Mouse (Mus musculus): ENCODE measurements at regions not wholly inside any gene's neighbourhood (a gene's known extent, or its start where the extent isn't known, plus 50 kb on each side); places are given as distances from the start of the nearest gene placed in this dataset.
A peak's percentile ranks its signal among the peaks of the same experiment; 100 is the strongest.

DNA sequence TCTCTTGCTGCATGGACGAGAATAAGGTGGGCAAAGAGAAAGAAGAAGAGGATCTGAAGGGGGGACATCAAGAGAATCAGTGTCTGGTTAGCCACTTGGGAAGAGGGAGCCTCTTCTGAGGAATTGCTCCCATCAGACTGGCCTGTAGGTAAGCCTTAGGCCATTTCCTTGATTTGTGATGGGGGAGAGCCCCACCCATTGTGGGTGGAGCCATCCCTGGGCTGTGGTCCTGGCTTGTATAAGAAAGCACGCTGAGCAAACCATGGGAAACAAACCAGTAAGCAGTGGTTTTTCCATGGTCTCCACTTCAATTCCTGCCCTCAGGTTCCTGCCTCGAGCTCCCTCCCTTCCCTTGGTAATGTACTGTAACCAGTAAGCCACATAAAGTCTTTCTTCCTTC, 57.7 kb upstream of the Sez6l start:
- intact Hi-C loops (cut with DNase I), result no loop called here
- no peak for DNase-seq

DNA sequence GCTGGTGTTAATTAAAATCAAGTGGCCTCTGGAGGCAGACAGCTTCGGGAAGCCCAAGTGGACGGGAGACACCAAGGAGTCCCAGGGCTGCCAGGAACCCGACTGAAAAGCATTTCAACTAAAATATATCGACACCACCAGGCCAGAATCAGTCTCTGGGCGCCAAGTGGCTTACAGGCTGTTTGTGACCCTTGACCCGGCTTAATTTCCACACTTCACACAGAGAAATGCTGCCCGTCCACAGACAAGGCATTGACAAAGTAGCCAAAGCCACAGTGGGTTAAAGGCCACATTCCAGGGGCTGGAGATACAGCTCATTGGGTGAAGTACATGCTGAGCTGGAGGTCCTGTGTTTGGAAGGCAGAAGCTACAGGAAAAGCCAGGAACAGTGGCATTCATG, 54.8 kb upstream of the Sez6l start:
- intact Hi-C loops (cut with DNase I), result no loop called here
- DNase-seq, result no peak

DNA sequence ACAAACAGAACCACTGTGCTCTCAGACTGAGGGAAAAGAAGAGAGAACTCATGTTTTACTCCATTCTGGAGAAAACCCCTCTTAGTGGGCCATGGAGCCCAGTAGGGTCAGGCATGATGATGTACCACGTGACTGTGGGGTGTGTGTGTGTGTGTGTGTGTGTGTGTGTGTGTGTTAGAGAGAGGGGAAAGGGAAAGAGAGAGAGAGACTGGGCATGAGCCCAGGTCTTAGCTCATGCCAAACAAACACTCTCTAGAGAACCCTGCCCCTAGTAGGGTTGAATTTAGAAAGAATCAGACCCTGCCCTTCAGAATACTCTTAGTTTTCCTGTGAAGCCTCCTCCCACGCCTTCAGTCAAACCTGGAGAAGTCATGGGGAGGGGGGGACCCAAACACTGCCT, 52.7 kb upstream of the Sez6l start:
- intact Hi-C loops (cut with DNase I), result no loop called here
- DNase-seq, result peak in 1 of 2 experiments; percentile 29

DNA sequence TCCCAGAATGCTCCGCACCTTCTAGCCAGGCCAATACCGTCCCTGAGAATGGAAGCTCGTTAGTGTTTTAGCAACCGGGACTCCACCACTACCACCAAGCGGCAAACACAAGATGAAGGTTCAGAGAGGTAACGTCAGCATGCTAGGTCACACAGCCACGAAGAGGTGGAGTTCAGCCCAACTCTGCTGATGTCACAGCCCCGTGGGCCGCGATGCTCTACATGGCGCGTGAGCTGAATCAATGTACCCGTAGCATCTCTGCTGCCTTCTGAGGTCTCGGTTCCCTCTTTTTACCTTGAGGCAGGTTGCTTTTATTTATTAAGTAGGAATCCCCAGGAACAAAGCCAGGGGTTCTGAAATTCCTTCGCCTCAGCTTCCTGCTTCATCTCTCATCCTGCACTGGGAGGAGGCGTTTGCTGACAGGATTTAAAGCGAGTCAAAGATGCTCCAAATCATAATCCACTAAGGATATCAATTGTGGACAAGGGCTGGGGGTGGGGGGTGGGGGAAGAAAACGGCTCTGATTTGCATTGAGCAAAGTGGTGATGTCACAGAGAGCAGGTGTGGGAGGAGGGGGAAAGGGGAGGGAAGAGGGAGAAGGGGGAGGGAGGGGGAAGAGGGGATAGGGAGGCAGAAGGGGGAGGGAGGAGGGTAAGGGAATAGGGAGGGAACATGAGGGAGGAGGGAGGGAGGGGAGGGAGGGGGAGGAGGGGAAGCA, 51.2 kb upstream of the Sez6l start:
- DNase-seq, result no peak
- intact Hi-C loops (cut with DNase I), result no loop called here

DNA sequence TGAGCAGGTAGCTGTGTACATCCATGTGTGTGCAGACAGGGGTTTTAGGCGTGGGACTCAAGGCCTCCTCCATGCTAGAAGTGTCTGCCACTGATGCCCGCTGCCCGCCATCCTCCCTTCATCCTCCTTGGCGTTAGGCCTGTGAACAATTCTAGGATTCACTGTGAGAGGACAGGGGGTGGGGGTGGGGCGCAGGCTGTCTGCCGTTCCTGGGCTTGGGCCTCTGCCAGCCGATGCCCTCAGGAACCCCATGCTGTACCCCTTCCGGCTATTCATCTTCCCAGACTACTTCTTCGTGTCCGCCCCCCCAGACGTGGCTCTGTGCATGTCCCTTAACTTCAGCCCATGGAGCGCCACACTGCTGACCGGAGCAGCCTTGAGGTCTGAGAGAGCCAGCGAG, 50.3 kb upstream of the Sez6l start:
- DNase-seq, result no peak
- intact Hi-C loops (cut with DNase I), result no loop called here

All from heart, postnatal 10 days (tissue).